Mouse (Mus musculus): ENCODE measurements at regions not wholly inside any gene's neighbourhood (a gene's known extent, or its start where the extent isn't known, plus 50 kb on each side); places are given as distances from the start of the nearest gene placed in this dataset.

DNA sequence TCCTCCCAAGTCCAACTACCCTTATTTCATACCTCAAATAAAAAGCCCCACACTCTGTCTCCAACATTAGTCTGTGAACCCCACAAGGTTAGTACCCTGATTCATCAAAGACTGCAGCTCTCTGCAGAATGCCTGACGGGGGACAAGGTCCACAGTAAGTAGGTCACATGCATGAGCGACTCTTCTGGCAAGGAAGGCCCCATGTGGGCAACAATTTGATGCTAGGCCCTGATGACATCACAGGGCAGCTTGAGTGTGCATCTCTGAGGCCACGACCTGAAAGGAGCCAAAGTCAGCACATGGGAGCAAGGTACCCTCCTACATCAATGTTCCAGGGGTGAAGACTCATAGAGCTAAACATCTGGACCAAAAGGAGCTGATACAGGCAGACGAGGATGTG lies 248.0 kb downstream of the Ptpru start:
- TF ChIP-seq CTCF (IDR thresholded peaks at IDR 0.05; ENCODE audit: insufficient read depth, low read depth, low read length) = no peak
- no peak for TF ChIP-seq POLR2A (IDR thresholded peaks at IDR 0.05; ENCODE audit: insufficient read depth, low read depth, low read length)
